Mouse (Mus musculus): ENCODE results near the gene Samd4b. TPM values are rescaled to one million over a fixed set of nuclear protein-coding genes. Genes with fewer than 3 reads are reported as not detected.
A peak's percentile ranks its signal among the peaks of the same experiment; 100 is the strongest.

Samd4b gene
- total and polyA plus RNA-seq, 3 experiments: 6.4 to 45.9 TPM; not detected in 1

GRCm38 (mm10) chr7:28490903-28491302 is 107.0 kb downstream of the Samd4b start:
- no peak for TF ChIP-seq HCFC1 (IDR thresholded peaks at IDR 0.05; ENCODE audit: low read depth, low read length)
- no peak for TF ChIP-seq CHD2 (IDR thresholded peaks at IDR 0.05; ENCODE audit: low read length)
- TF ChIP-seq POLR2AphosphoS5 (IDR thresholded peaks at IDR 0.05; ENCODE audit: borderline replicate concordance, low read depth, low read length): no peak
- no peak for TF ChIP-seq TBP (IDR thresholded peaks at IDR 0.05; ENCODE audit: low read depth, low read length)
- TF ChIP-seq POLR2AphosphoS2 (IDR thresholded peaks at IDR 0.05; ENCODE audit: low read length): no peak
- TF ChIP-seq JUND (IDR thresholded peaks at IDR 0.05; ENCODE audit: low read depth, low read length): no peak
- no peak for TF ChIP-seq USF2 (IDR thresholded peaks at IDR 0.05; ENCODE audit: borderline replicate concordance in 1 of 2, insufficient read depth in 1 of 2, low read depth in 1 of 2, low read length in 2 of 2)
- no peak for TF ChIP-seq KAT2A (conservative IDR thresholded peaks at IDR 0.05; ENCODE audit: low read depth, low read length)
- no peak; a peak in 1 of 6 replicates for TF ChIP-seq CTCF (IDR thresholded peaks at IDR 0.05 in 2 of 3, conservative IDR thresholded peaks at IDR 0.05 in 1 of 3; ENCODE audit: control insufficient read depth in 1 of 3, insufficient read depth in 1 of 3, low read depth in 2 of 3, low read length in 3 of 3, poor library complexity in 1 of 3, severe bottlenecking in 1 of 3)
- no peak for TF ChIP-seq MAFK (IDR thresholded peaks at IDR 0.05; ENCODE audit: borderline replicate concordance, low read depth, low read length)
- TF ChIP-seq MXI1 (IDR thresholded peaks at IDR 0.05; ENCODE audit: low read depth, low read length): no peak
- no peak for TF ChIP-seq GATA1 (IDR thresholded peaks at IDR 0.05; ENCODE audit: low read depth, low read length)
- TF ChIP-seq UBTF (IDR thresholded peaks at IDR 0.05; ENCODE audit: borderline replicate concordance, insufficient read depth, low read depth, low read length): no peak
- no peak for TF ChIP-seq EP300 (IDR thresholded peaks at IDR 0.05; ENCODE audit: low read depth in 1 of 2, low read length in 2 of 2)
- H3K4me1 ChIP-seq (ENCODE audit: control insufficient read depth in 1 of 2, insufficient read depth in 2 of 2, low read length in 2 of 2): no peaks in the 10 kb centered on the region
- no peak overlapping the region for H3K27ac ChIP-seq (ENCODE audit: control insufficient read depth, low read depth, low read length)
- H3K4me3 ChIP-seq (ENCODE audit: control insufficient read depth in 1 of 2, insufficient read depth in 1 of 2, low read depth in 2 of 2, low read length in 2 of 2): no peak overlapping the region
- no peak overlapping the region for H3K9ac ChIP-seq (ENCODE audit: control insufficient read depth, low read depth, low read length, poor library complexity, severe bottlenecking)
- no peak for DNase-seq (ENCODE audit: low read depth, low spot score)
- H3K27me3 ChIP-seq (ENCODE audit: control insufficient read depth in 1 of 2, insufficient read depth in 2 of 2, low read length in 2 of 2): peaks cover 0 to 2% of the 10 kb centered on the region in 2 experiments; a peak in 2 of 4 replicates
- H3K36me3 ChIP-seq (ENCODE audit: control insufficient read depth in 1 of 2, insufficient read depth in 2 of 2, low read length in 2 of 2): no peaks in the 10 kb centered on the region
- H3K9me3 ChIP-seq (replicated peaks; ENCODE audit: insufficient read depth, low read length): no peaks in the 10 kb centered on the region
- no peaks in the 10 kb centered on the region for H3K79me2 ChIP-seq (ENCODE audit: control insufficient read depth, insufficient read depth, low read length, poor library complexity)

GRCm38 (mm10) chr7:28490410-28490809 is 107.5 kb downstream of the Samd4b start:
- no peaks in the 10 kb centered on the region for H3K79me2 ChIP-seq (ENCODE audit: control insufficient read depth, insufficient read depth, low read length, poor library complexity)
- TF ChIP-seq RCOR1 (IDR thresholded peaks at IDR 0.05; ENCODE audit: low read depth, low read length): no peak
- peak; percentile 15 to 53 (median 52) for TF ChIP-seq CTCF (IDR thresholded peaks at IDR 0.05 in 2 of 3, conservative IDR thresholded peaks at IDR 0.05 in 1 of 3; ENCODE audit: control insufficient read depth in 1 of 3, insufficient read depth in 1 of 3, low read depth in 2 of 3, low read length in 3 of 3, poor library complexity in 1 of 3, severe bottlenecking in 1 of 3)
- no peak for TF ChIP-seq MAZ (IDR thresholded peaks at IDR 0.05; ENCODE audit: low read depth, low read length)
- no peak for TF ChIP-seq POLR2A (IDR thresholded peaks at IDR 0.05; ENCODE audit: control insufficient read depth in 1 of 2, insufficient read depth in 1 of 2, low read depth in 1 of 2, low read length in 2 of 2, poor library complexity in 1 of 2)
- no peak for TF ChIP-seq MYC (IDR thresholded peaks at IDR 0.05; ENCODE audit: low read depth, low read length)
- TF ChIP-seq EP300 (IDR thresholded peaks at IDR 0.05; ENCODE audit: low read depth in 1 of 2, low read length in 2 of 2): no peak
- no peak for TF ChIP-seq HCFC1 (IDR thresholded peaks at IDR 0.05; ENCODE audit: low read depth, low read length)
- TF ChIP-seq ZC3H11A (IDR thresholded peaks at IDR 0.05; ENCODE audit: low read depth, low read length): no peak
- TF ChIP-seq CHD1 (IDR thresholded peaks at IDR 0.05; ENCODE audit: low read depth, low read length): no peak
- peak; percentile 41 for TF ChIP-seq SMC3 (IDR thresholded peaks at IDR 0.05; ENCODE audit: low read depth, low read length)
- peak; percentile 25 for TF ChIP-seq RAD21 (IDR thresholded peaks at IDR 0.05; ENCODE audit: low read depth, low read length)
- no peaks in the 10 kb centered on the region for H3K36me3 ChIP-seq (ENCODE audit: control insufficient read depth in 1 of 2, insufficient read depth in 2 of 2, low read length in 2 of 2)
- no peaks in the 10 kb centered on the region for H3K4me1 ChIP-seq (ENCODE audit: control insufficient read depth in 1 of 2, insufficient read depth in 2 of 2, low read length in 2 of 2)
- peak; percentile 16 for DNase-seq (ENCODE audit: low read depth, low spot score)
- peaks cover 0 to 2% of the 10 kb centered on the region in 2 experiments; a peak in 1 of 4 replicates for H3K27me3 ChIP-seq (ENCODE audit: control insufficient read depth in 1 of 2, insufficient read depth in 2 of 2, low read length in 2 of 2)
- no peak overlapping the region for H3K9ac ChIP-seq (ENCODE audit: control insufficient read depth, low read depth, low read length, poor library complexity, severe bottlenecking)
- H3K4me3 ChIP-seq (ENCODE audit: control insufficient read depth in 1 of 2, insufficient read depth in 1 of 2, low read depth in 2 of 2, low read length in 2 of 2): no peak overlapping the region
- H3K27ac ChIP-seq (ENCODE audit: control insufficient read depth, low read depth, low read length): no peak overlapping the region
- no peaks in the 10 kb centered on the region for H3K9me3 ChIP-seq (replicated peaks; ENCODE audit: insufficient read depth, low read length)

Data from MEL (cell line).